Mouse (Mus musculus): ENCODE measurements at regions not wholly inside any gene's neighbourhood (a gene's known extent, or its start where the extent isn't known, plus 50 kb on each side); places are given as distances from the start of the nearest gene placed in this dataset.

DNA sequence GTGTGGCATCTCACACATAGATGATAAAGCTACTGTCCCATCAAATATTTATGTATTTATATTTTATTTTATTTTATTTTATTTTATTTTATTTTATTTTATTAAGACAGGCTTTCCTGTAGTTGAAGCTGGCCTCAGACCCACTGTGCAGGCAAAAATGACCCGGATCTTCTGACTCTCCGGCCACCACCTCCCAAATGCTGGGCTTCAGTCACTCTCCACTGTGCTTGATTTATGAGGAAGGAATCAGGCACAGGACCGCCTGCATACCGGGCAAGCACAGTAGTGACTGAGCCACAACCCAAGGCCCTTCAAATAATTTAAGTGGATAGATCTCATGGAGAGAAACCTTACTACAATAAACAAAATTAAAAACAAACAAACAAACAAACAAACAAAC lies 309.6 kb upstream of the Adgrl2 start:
- no peaks in the 10 kb centered on the region for H3K27me3 ChIP-seq (ENCODE audit: insufficient read depth, low read length)
- H3K9me3 ChIP-seq (ENCODE audit: low read length): no peaks in the 10 kb centered on the region
- H3K36me3 ChIP-seq (ENCODE audit: insufficient read depth, low read length): no peaks in the 10 kb centered on the region
- no peak overlapping the region for H3K4me3 ChIP-seq (replicated peaks; ENCODE audit: low read length)
- TF ChIP-seq CTCF (conservative IDR thresholded peaks at IDR 0.05; ENCODE audit: low read length): no peak
- TF ChIP-seq NANOG (IDR thresholded peaks at IDR 0.05; ENCODE audit: borderline replicate concordance, low read length): no peak
- no peak for TF ChIP-seq POU5F1 (IDR thresholded peaks at IDR 0.05; ENCODE audit: borderline replicate concordance, low read length)
- H3K4me1 ChIP-seq (replicated peaks; ENCODE audit: low read depth, low read length): peaks cover 4% of the 10 kb centered on the region; the same call in 1 of the 2 replicates

DNA sequence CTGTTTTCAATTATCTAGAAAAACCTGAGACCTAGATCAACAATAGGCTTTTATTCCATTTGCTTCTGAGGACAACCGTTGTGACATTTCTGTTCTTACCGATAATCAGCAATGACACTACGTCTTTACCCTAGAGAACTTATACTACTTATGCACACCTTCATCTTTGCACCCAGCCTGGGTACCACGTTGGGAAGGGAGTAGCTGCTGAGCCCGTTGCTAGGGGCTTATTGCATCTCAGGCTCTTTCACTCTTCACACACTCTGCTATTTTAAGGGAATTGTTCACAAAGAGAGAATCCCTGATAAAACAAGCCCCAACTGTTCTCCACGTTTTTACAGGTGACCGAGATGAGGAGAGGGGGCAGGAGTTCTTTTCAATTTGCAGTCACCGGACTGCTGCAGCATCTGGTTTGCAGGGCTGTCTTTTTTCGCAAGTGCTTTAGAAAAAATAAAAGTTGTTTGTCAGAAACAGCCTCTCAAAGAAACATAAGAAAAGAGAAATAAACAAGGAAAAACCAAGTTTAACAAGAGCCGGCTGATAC lies 306.1 kb upstream of the Adgrl2 start:
- no peak overlapping the region for H3K4me3 ChIP-seq (replicated peaks; ENCODE audit: low read length)
- H3K4me1 ChIP-seq (replicated peaks; ENCODE audit: low read depth, low read length): peaks cover 4% of the 10 kb centered on the region; the same call in 1 of the 2 replicates
- H3K27me3 ChIP-seq (ENCODE audit: insufficient read depth, low read length): no peaks in the 10 kb centered on the region
- H3K9me3 ChIP-seq (ENCODE audit: low read length): no peaks in the 10 kb centered on the region
- TF ChIP-seq POU5F1 (IDR thresholded peaks at IDR 0.05; ENCODE audit: borderline replicate concordance, low read length): no peak
- TF ChIP-seq NANOG (IDR thresholded peaks at IDR 0.05; ENCODE audit: borderline replicate concordance, low read length): no peak
- TF ChIP-seq CTCF (conservative IDR thresholded peaks at IDR 0.05; ENCODE audit: low read length): no peak
- H3K36me3 ChIP-seq (ENCODE audit: insufficient read depth, low read length): no peaks in the 10 kb centered on the region

DNA sequence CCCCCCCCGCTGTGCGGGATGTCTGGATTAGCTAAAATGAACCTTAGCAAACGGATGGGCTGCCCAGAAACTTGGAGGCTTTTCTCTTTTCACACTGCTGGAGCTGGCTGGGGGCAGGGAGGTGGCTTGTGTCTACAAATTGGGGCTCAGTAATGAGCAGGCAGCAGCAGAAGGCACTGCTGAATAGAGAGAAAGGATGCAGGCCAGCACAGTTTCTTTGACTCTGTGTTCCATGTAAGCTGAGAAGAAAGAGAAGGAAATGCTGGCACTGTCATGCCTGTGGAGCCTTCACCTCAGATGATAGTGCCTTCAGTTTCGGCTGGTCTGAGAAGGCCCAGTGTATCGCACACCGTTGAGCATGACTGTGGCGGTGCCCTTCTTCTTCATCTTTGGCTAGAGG lies 305.6 kb upstream of the Adgrl2 start:
- H3K4me3 ChIP-seq (replicated peaks; ENCODE audit: low read length): no peak overlapping the region
- no peaks in the 10 kb centered on the region for H3K27me3 ChIP-seq (ENCODE audit: insufficient read depth, low read length)
- no peaks in the 10 kb centered on the region for H3K9me3 ChIP-seq (ENCODE audit: low read length)
- no peaks in the 10 kb centered on the region for H3K36me3 ChIP-seq (ENCODE audit: insufficient read depth, low read length)
- H3K4me1 ChIP-seq (replicated peaks; ENCODE audit: low read depth, low read length): peaks cover 4% of the 10 kb centered on the region; the same call in 1 of the 2 replicates
- TF ChIP-seq CTCF (conservative IDR thresholded peaks at IDR 0.05; ENCODE audit: low read length): no peak
- TF ChIP-seq POU5F1 (IDR thresholded peaks at IDR 0.05; ENCODE audit: borderline replicate concordance, low read length): no peak
- TF ChIP-seq NANOG (IDR thresholded peaks at IDR 0.05; ENCODE audit: borderline replicate concordance, low read length): no peak

DNA sequence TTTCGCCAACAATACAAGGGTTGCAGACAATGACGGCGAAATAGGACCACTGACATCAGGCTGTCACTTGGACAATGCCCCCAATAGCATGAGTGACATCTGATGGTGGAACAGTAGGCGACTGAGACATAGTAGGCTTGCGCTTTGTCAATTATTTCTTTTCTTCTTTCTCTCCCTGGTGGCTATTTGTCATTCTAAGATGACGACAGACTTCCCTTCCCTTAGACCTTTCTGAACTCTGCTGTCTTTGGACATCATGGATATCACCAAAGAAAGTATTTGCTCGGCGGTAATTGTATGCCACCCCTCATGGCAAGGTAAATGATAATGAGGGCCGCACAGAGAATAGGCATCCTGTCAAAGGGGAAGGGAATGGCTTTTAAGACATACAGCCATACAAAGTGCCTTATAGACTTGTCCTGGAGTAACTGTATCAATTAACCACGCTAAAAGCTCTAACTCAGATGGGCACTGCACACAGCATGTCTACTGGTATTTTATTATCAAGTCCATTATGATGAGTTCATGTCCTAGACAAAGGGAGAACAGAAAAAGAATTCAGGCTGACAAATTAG lies 305.0 kb upstream of the Adgrl2 start:
- TF ChIP-seq NANOG (IDR thresholded peaks at IDR 0.05; ENCODE audit: borderline replicate concordance, low read length) (no peak), POU5F1 (IDR thresholded peaks at IDR 0.05; ENCODE audit: borderline replicate concordance, low read length) (no peak), CTCF (conservative IDR thresholded peaks at IDR 0.05; ENCODE audit: low read length) (no peak)
- no peaks in the 10 kb centered on the region for H3K36me3 ChIP-seq (ENCODE audit: insufficient read depth, low read length)

DNA sequence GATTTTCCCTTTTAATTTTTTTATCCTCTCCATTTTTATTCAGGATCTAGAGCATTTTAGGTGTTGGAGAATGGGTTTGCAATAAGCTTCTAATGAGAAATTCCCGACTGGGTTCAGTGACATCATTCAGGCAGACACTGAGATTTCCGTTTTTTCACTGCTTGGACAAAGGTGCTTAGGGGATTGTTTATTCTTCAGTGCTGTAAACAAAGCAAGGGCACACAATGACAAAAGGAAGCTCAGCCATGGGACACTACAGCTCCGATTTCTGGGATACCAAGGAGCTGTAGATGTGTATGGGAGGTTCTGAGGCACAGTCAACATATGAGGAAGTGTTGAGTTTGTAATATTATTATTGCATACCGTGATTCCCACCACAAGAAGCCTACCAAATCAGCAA lies 304.1 kb upstream of the Adgrl2 start:
- H3K4me1 ChIP-seq (replicated peaks; ENCODE audit: low read depth, low read length): peaks cover 4% of the 10 kb centered on the region; the same call in 1 of the 2 replicates

More for the DNA sequence above, 305.0 kb upstream of the Adgrl2 start:
- Histone ChIP-seq H3K9me3 (ENCODE audit: low read length) (no peaks in the 10 kb centered on the region), H3K4me1 (replicated peaks; ENCODE audit: low read depth, low read length) (peaks cover 4% of the 10 kb centered on the region; the same call in 1 of the 2 replicates), H3K27me3 (ENCODE audit: insufficient read depth, low read length) (no peaks in the 10 kb centered on the region), H3K4me3 (replicated peaks; ENCODE audit: low read length) (no peak overlapping the region)

DNA sequence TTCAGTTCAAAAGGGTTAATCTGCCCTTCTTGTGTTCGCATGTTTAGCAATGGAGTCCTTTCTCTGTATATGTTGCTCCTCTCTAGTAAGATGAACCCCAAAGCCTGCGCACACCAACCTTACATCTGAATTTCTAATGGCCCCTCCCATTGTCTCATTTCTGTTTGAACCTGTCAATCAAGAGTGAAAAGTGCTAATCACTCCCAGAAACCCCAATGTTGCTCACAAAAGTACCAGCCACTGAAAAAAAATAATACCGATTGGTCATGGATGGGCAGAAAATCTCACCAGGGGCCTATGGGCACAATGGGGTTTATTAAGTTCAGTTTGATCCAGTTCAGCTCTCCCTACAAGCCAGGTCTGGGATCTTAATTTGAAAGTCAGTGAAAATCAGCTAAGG lies 302.1 kb upstream of the Adgrl2 start:
- TF ChIP-seq POU5F1 (IDR thresholded peaks at IDR 0.05; ENCODE audit: borderline replicate concordance, low read length) (no peak), CTCF (conservative IDR thresholded peaks at IDR 0.05; ENCODE audit: low read length) (no peak), NANOG (IDR thresholded peaks at IDR 0.05; ENCODE audit: borderline replicate concordance, low read length) (no peak)
- H3K36me3 ChIP-seq (ENCODE audit: insufficient read depth, low read length): no peaks in the 10 kb centered on the region
- no peaks in the 10 kb centered on the region for H3K27me3 ChIP-seq (ENCODE audit: insufficient read depth, low read length)
- no peaks in the 10 kb centered on the region for H3K9me3 ChIP-seq (ENCODE audit: low read length)
- no peak overlapping the region for H3K4me3 ChIP-seq (replicated peaks; ENCODE audit: low read length)
- H3K4me1 ChIP-seq (replicated peaks; ENCODE audit: low read depth, low read length): peaks cover 4% of the 10 kb centered on the region; the same call in 1 of the 2 replicates

More for the DNA sequence above, 304.1 kb upstream of the Adgrl2 start:
- Histone ChIP-seq H3K36me3 (ENCODE audit: insufficient read depth, low read length) (no peaks in the 10 kb centered on the region), H3K9me3 (ENCODE audit: low read length) (no peaks in the 10 kb centered on the region), H3K4me3 (replicated peaks; ENCODE audit: low read length) (no peak overlapping the region), H3K27me3 (ENCODE audit: insufficient read depth, low read length) (no peaks in the 10 kb centered on the region)
- TF ChIP-seq POU5F1 (IDR thresholded peaks at IDR 0.05; ENCODE audit: borderline replicate concordance, low read length): no peak
- TF ChIP-seq NANOG (IDR thresholded peaks at IDR 0.05; ENCODE audit: borderline replicate concordance, low read length): no peak
- TF ChIP-seq CTCF (conservative IDR thresholded peaks at IDR 0.05; ENCODE audit: low read length): no peak

DNA sequence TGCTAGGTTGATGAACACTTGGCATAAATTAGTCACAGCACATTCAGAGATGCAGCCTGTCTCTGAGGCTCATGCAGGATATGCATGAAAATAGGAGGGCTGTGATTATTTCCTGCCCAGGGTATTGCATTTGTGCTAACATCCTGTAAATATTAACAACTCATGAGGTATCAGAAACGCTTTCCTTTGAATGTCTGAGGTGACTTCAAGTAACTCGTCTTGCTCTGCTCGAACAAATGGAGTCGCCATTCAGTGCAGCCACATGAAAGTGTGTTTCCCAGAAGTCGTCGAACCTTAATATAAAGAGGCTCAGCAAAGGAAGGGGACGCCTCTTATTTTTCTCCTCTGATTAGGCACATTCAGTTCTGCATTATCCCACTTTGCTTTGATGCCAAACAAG lies 301.1 kb upstream of the Adgrl2 start:
- H3K4me1 ChIP-seq (replicated peaks; ENCODE audit: low read depth, low read length): peaks cover 4% of the 10 kb centered on the region; the same call in 1 of the 2 replicates
- H3K4me3 ChIP-seq (replicated peaks; ENCODE audit: low read length): no peak overlapping the region
- no peak for TF ChIP-seq CTCF (conservative IDR thresholded peaks at IDR 0.05; ENCODE audit: low read length)
- TF ChIP-seq POU5F1 (IDR thresholded peaks at IDR 0.05; ENCODE audit: borderline replicate concordance, low read length): no peak
- no peak for TF ChIP-seq NANOG (IDR thresholded peaks at IDR 0.05; ENCODE audit: borderline replicate concordance, low read length)
- no peaks in the 10 kb centered on the region for H3K27me3 ChIP-seq (ENCODE audit: insufficient read depth, low read length)
- no peaks in the 10 kb centered on the region for H3K9me3 ChIP-seq (ENCODE audit: low read length)
- H3K36me3 ChIP-seq (ENCODE audit: insufficient read depth, low read length): no peaks in the 10 kb centered on the region

DNA sequence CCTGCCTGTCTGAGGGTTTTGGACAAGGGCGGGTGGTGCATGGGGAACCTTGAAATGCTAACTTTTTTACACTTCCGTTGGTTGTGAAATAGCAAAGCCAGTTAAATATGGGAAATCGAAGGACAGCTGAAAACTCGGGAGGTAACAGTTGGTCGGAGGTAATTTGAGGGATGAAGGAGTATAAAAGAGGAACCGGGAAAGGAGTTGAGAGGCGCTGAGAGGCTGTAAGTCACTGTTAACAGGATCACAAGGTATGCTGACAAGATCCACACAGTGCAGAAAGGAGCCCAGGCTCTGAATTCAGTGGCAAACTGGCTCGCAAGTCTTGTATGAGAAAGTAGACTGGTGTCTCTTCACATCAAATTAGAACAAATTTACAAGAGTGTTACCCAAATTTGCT lies 299.9 kb upstream of the Adgrl2 start:
- TF ChIP-seq NANOG (IDR thresholded peaks at IDR 0.05; ENCODE audit: borderline replicate concordance, low read length) (no peak), POU5F1 (IDR thresholded peaks at IDR 0.05; ENCODE audit: borderline replicate concordance, low read length) (no peak), CTCF (conservative IDR thresholded peaks at IDR 0.05; ENCODE audit: low read length) (no peak)
- Histone ChIP-seq H3K36me3 (ENCODE audit: insufficient read depth, low read length) (no peaks in the 10 kb centered on the region), H3K4me1 (replicated peaks; ENCODE audit: low read depth, low read length) (no peaks in the 10 kb centered on the region), H3K27me3 (ENCODE audit: insufficient read depth, low read length) (no peaks in the 10 kb centered on the region), H3K4me3 (replicated peaks; ENCODE audit: low read length) (no peak overlapping the region), H3K9me3 (ENCODE audit: low read length) (no peaks in the 10 kb centered on the region)
